Mouse (Mus musculus): ENCODE measurements around the gene Mvd. TPM values are rescaled to one million over a fixed set of nuclear protein-coding genes. Genes with fewer than 3 reads are reported as not detected.

The Mvd gene
- polyA plus RNA-seq, 1 experiment from 2014 or later, result 45.1 TPM

DNA sequence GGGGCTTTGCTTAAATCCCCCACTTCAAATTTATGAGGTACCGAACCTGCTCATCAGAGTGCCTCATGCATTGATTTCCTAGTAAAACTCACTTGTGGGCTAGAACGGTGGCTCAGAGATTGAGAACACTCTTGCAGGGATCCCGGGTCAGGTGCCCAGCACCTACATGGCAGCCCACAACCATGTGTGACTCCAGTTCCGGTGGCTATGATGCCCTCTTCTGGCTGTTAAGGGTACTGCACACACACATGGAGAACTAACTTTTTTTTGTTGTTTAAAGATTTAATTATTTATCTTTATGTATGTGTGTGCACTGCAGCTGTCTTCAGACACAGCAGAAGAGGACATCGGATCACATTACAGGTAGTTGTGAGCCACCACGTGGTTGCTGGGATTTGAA is 7.8 kb downstream of the Mvd start:
- no peak overlapping the region for H3K27ac ChIP-seq
- no peak for ATAC-seq (ENCODE audit: insufficient number of reproducible peaks, insufficient read depth, low FRiP score, low TSS enrichment)
- WGBS, result 91% methylated on average over 6 of the region's 6 CpGs
- 0 out of 2 replicates have a peak, but pooled peaks cover 3% of the 10 kb centered on the region for H3K9me3 ChIP-seq
- H3K4me3 ChIP-seq, result no peak overlapping the region
- peaks cover 59% of the 10 kb centered on the region for H3K36me3 ChIP-seq
- H3K9ac ChIP-seq, result no peak overlapping the region
- no peak overlapping the region for H3K4me2 ChIP-seq (replicated peaks)
- H3K4me1 ChIP-seq, result peaks cover 9% of the 10 kb centered on the region
- no peaks in the 10 kb centered on the region for H3K27me3 ChIP-seq

DNA sequence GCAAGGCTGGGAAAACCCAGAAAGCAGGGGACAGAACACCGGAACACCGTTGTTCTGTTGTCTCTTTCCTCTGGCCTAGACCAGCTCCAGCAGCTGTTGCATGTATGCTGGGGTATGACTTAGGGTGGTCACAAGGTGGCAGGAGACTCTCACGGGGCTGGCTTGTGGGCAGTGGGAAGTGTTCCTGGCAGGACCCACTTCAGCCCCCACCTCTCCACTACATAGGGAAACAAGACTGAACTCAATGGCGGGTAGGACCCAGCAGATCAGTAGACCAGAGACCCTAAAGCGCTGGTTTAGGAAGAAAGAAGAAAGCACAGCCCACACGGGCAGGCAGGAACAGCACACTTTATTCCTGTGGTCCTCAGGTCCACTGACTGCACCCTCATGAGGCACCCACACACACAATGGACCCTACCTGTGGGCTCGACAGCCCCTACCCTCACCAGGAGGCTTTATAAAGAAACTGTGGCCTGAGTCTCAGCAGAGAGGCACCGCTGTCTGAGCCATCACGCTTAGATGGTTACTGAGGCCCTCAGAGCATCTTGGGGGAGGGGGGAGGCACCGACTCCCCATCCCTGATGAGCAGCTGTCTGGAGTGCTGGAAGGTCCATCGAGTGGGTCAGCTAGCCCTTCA is 9.8 kb downstream of the Mvd start:
- Histone ChIP-seq H3K27ac (no peak overlapping the region), H3K4me3 (no peak overlapping the region), H3K9me3 (0 out of 2 replicates have a peak, but pooled peaks cover 3% of the 10 kb centered on the region), H3K4me2 (replicated peaks) (no peak overlapping the region), H3K9ac (no peak overlapping the region), H3K4me1 (peaks cover 9% of the 10 kb centered on the region), H3K36me3 (peaks cover 44% of the 10 kb centered on the region), H3K27me3 (no peaks in the 10 kb centered on the region)
- WGBS, result 74% methylated on average over 11 of the region's 11 CpGs
- ATAC-seq (ENCODE audit: insufficient number of reproducible peaks, insufficient read depth, low FRiP score, low TSS enrichment), result 0 out of 2 replicates have a peak, but pooled peaks have one; percentile 37

DNA sequence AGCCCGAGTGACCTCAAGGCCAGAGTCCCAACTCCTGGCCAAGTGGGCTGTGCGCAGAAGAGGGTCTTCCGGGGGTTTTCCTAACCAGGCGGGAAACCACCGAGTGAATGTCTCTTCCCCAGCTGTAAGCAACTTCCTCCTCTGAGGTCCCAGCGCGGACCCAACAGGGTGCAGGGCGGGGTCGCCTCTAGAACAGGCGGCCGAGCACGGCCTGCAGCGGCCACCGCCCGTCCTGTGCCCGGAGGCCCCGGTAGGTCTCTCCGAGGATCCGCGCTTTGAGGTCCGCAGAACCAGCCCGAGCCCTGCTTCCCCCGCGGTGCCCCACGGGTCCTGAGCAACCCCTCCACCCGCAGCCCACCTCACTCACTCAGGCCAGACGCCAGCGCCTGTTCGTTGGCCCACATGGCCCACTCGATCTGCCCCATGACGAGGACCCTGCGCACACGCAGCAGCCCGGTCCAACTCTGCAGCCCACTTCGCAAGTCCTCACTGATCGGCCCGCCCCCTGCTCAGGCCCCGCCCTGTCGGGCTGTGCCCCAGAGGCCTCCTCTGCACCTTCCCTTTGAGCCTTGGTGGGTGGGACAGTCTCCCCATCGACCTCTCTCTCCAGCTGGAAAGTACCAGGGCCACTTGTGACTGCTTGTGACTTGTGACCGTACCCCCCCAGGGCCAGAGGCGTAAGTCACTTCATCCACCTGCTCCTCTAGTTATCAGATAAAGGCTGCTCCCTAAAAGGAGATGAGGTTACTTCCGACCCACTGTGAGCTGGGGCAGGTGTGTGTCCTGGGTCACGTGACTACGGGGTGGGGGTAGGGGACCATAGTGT is 10.6 kb downstream of the Mvd start, which contains the start of gene Cyba:
Gene Cyba (minus strand): TSS at position 488 of the 826 bp plus-strand sequence.
- Histone ChIP-seq H3K4me3 (peak within 1 kb of the TSS; percentile 50), H3K4me2 (replicated peaks) (peak within 1 kb of the TSS; percentile 83), H3K27ac (no peak within 1 kb of the TSS), H3K9me3 (0 out of 2 replicates have a peak, but pooled peaks cover 3% of the 10 kb centered on the region), H3K36me3 (peaks cover 36% of the 10 kb centered on the region), H3K9ac (peak within 1 kb of the TSS; percentile 68), H3K27me3 (no peaks in the 10 kb centered on the region), H3K4me1 (peaks cover 9% of the 10 kb centered on the region)
- WGBS, result 5% methylated on average over 45 of the region's 45 CpGs
- ATAC-seq (ENCODE audit: insufficient number of reproducible peaks, insufficient read depth, low FRiP score, low TSS enrichment), result peak; percentile 61; the same call in 1 of the 2 replicates

DNA sequence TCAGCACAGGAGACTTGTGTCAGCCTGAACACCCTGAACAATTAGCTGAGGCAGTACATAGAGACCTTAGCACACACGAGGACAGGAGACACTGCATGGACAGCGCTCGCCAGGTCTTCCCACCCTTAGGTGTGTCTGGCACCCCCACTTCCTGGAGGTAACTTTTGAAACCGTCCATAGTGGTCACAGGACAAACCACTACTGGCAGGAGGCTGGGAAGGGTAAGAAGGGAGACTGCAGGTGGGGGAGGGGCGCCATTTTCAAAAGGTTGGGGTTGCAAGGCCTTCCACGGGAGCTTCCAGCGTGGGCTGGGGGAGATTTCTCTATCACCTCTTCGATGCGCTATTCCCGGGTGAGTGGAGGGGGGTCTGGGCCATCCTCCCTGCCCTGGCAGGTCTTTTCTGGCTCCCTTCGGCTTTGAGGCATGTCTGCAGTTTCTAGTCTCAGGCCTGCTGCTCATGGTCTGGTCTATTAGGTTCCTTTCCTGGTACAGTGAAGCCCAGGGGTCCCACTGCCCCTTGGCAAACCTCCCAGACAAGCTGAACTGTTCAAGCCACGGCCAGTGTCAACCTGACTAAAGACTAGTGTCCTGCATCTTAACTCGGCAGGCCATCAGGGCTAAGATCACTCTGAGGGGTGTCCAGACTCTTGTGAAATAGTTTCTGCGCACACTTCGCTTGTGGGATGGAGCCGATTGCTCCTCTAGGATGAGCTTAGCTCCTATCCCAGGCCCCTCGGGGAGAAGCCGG is 11.4 kb downstream of the Mvd start:
- Histone ChIP-seq H3K4me3 (peak overlapping the region; percentile 50), H3K4me1 (peaks cover 9% of the 10 kb centered on the region), H3K9ac (peak overlapping the region; percentile 68), H3K36me3 (peaks cover 30% of the 10 kb centered on the region), H3K27ac (no peak overlapping the region), H3K4me2 (replicated peaks) (peak overlapping the region; percentile 83), H3K9me3 (0 out of 2 replicates have a peak, but pooled peaks cover 3% of the 10 kb centered on the region), H3K27me3 (no peaks in the 10 kb centered on the region)
- 40% methylated on average over 18 of the region's 18 CpGs for WGBS
- ATAC-seq (ENCODE audit: insufficient number of reproducible peaks, insufficient read depth, low FRiP score, low TSS enrichment), result no peak

DNA sequence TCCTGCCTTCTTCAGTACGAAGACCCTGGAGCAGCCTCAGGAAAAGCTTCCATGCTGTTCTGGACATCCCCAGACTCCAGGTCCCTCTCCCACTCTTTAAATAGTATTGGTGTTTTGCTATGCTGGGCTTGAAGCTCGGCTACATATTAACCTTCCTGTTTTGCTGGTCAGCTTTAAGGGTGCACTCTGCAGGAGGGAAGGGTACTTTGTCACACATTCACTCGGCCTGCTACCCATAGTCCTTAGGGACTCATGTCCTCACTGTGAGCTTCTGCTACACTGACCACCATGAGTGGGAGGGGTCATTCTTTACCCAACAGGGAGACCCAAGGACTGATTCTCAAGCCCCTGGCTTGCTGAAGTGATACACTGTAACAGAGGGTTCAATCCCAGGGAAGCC is 12.6 kb downstream of the Mvd start:
- Histone ChIP-seq H3K9me3 (0 out of 2 replicates have a peak, but pooled peaks cover 3% of the 10 kb centered on the region), H3K9ac (no peak overlapping the region), H3K27me3 (no peaks in the 10 kb centered on the region), H3K4me2 (replicated peaks) (no peak overlapping the region), H3K4me1 (peaks cover 9% of the 10 kb centered on the region), H3K4me3 (no peak overlapping the region), H3K27ac (no peak overlapping the region), H3K36me3 (peaks cover 19% of the 10 kb centered on the region)
- 89% methylated on average over 3 of the region's 3 CpGs for WGBS
- ATAC-seq (ENCODE audit: insufficient number of reproducible peaks, insufficient read depth, low FRiP score, low TSS enrichment), result no peak

DNA sequence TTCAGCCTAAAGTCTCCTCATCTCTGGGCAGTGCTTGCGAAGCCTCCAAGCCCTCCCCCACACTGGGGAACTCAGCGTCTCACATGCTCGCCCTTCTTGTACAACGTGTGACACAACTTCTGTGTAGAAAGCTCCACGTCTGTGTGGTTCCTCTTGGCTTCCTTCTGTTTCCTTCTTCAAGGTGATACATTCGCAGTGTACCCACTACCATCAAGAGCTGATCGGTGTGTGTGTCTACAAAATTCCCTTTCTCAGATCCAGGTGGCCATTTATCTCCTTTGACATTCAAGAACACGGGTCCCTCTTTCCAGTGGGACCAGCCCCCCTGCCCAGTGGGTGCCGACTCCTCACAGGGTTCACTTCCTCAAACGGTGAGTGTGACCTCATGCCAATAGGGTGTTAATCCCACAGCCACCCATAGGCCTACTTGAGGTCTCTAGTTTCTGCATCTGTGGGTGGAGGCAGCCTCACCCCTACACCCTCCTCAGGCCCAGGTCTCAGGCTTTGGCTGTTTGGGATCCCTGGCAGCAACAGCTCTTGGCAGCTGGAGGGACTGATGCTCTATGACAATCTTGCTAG is 13.1 kb downstream of the Mvd start:
- peaks cover 14% of the 10 kb centered on the region; the same call in 1 of the 2 replicates for H3K36me3 ChIP-seq
- no peak overlapping the region for H3K4me2 ChIP-seq (replicated peaks)
- no peaks in the 10 kb centered on the region for H3K9me3 ChIP-seq
- H3K27ac ChIP-seq, result no peak overlapping the region
- no peaks in the 10 kb centered on the region for H3K27me3 ChIP-seq
- 83% methylated on average over 10 of the region's 10 CpGs for WGBS
- no peak for ATAC-seq (ENCODE audit: insufficient number of reproducible peaks, insufficient read depth, low FRiP score, low TSS enrichment)
- peaks cover 9% of the 10 kb centered on the region for H3K4me1 ChIP-seq
- H3K9ac ChIP-seq, result no peak overlapping the region
- H3K4me3 ChIP-seq, result no peak overlapping the region

DNA sequence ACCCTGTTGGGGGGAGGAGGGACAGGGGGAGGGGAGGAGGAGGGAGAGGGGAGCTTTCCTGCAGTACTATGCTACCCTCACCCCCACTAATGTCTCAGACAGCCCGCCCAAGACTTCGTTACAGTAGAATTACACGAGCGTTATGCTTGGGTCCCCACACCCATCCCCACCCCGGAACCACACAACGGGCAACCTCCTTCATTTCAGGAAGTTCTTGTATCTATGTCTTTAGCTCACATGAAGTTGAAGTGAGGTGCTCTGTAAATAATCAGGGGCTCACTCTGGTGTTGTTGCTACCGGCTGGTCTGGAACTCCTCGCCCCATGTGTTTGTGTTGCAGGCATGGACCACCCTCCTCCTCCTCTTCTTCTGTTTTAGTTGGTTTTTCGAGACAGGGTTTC is 15.1 kb downstream of the Mvd start:
- Histone ChIP-seq H3K4me1 (peaks cover 9% of the 10 kb centered on the region), H3K4me2 (replicated peaks) (no peak overlapping the region), H3K4me3 (no peak overlapping the region), H3K27ac (no peak overlapping the region), H3K9ac (no peak overlapping the region), H3K27me3 (no peaks in the 10 kb centered on the region), H3K36me3 (no peaks in the 10 kb centered on the region), H3K9me3 (no peaks in the 10 kb centered on the region)
- ATAC-seq (ENCODE audit: insufficient number of reproducible peaks, insufficient read depth, low FRiP score, low TSS enrichment), result no peak
- 87% methylated on average over 9 of the region's 9 CpGs for WGBS

DNA sequence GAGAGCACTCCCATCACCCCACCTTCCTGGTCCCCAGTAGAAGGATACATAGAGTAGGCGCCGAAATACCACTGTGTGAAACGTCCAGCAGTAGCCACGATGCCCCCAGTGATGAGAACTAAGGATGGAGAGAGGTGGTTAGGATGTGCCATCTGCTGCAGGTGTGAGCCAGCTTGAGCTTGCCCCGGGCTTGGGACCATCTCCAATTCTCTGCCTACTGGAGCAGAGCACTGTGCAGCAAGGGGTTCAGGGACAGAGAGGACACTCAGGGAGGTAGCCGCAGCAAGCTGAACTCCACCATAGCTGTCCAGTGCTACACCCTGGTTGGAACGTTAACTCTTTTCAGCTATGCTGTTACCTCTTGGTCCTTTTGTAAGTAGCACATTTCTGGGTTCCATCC is 15.6 kb downstream of the Mvd start:
- no peak overlapping the region for H3K9ac ChIP-seq

DNA sequence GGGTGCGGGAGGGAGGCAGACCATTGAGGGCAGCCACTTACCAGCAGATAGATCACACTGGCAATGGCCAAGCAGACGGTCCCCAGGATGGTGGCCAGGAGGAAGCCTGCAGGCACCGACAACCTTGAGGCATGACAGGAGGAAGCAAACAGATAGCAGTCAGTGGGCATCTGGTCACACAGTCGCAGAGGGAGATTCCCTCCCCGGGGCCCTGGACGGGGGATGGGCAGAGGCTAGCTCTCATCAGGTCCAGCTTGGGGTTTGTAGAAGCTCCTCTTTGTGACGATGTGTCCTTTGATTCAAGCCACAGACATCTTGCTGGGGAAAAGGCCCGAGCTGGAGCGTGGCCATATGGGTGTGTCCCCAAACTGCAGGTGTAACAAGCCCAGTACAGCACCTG is 17.1 kb downstream of the Mvd start:
- H3K9ac ChIP-seq, result no peak overlapping the region
- H3K36me3 ChIP-seq, result no peaks in the 10 kb centered on the region
- no peak for ATAC-seq (ENCODE audit: insufficient number of reproducible peaks, insufficient read depth, low FRiP score, low TSS enrichment)
- H3K4me3 ChIP-seq, result no peak overlapping the region
- H3K4me1 ChIP-seq, result no peaks in the 10 kb centered on the region; the same call in 1 of the 2 replicates
- 73% methylated on average over 9 of the region's 9 CpGs for WGBS
- H3K27ac ChIP-seq, result no peak overlapping the region
- no peak overlapping the region for H3K4me2 ChIP-seq (replicated peaks)
- no peaks in the 10 kb centered on the region for H3K27me3 ChIP-seq
- H3K9me3 ChIP-seq, result no peaks in the 10 kb centered on the region

More for the DNA sequence above, 15.6 kb downstream of the Mvd start:
- Histone ChIP-seq H3K4me3 (no peak overlapping the region), H3K27me3 (no peaks in the 10 kb centered on the region), H3K9me3 (no peaks in the 10 kb centered on the region), H3K4me2 (replicated peaks) (no peak overlapping the region), H3K27ac (no peak overlapping the region), H3K4me1 (peaks cover 9% of the 10 kb centered on the region), H3K36me3 (no peaks in the 10 kb centered on the region)
- ATAC-seq (ENCODE audit: insufficient number of reproducible peaks, insufficient read depth, low FRiP score, low TSS enrichment), result no peak
- WGBS, result 92% methylated on average over 7 of the region's 7 CpGs

DNA sequence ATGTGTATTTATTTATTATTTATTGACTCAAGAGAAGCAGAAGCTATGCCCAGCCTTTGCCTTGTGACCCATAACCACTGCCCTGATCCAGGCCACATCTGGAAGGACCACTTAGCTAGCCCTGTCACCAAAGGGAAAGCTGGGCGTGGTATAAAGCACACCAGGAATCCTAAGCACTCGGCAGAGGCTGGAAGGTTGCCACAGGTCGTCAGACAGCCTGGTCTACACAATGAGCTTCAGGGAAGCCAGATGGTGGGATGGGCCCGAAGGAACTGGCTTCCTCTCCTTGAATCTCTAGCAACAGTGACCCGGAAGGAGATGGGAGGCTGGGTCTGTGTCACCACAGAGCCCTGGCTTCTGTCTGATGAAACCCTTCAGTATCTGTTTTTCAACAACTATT is 19.6 kb downstream of the Mvd start:
- no peaks in the 10 kb centered on the region for H3K9me3 ChIP-seq
- H3K4me2 ChIP-seq (replicated peaks), result no peak overlapping the region
- no peaks in the 10 kb centered on the region for H3K27me3 ChIP-seq
- H3K36me3 ChIP-seq, result peaks cover 5% of the 10 kb centered on the region; the same call in 1 of the 2 replicates
- H3K9ac ChIP-seq, result no peak overlapping the region
- WGBS, result 54% methylated on average over 5 of the region's 5 CpGs
- no peak overlapping the region for H3K27ac ChIP-seq
- no peaks in the 10 kb centered on the region; the same call in 1 of the 2 replicates for H3K4me1 ChIP-seq
- no peak overlapping the region for H3K4me3 ChIP-seq
- ATAC-seq (ENCODE audit: insufficient number of reproducible peaks, insufficient read depth, low FRiP score, low TSS enrichment), result no peak

DNA sequence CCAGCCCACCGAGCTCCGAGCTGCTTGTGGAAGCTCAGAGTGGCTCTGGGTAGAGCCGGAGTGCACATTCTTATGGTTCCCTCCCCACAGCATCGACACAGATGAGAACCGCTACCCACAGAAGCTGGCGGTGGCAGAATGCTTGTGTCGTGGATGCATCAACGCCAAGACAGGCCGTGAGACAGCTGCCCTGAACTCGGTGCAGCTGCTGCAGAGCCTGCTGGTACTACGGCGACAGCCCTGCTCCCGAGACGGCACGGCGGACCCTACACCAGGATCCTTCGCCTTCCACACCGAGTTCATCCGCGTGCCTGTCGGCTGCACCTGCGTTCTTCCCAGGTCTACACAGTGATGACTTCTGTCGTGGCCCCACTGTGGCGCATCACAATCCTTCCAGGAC is 20.0 kb downstream of the Mvd start:
- Histone ChIP-seq H3K4me3 (no peak overlapping the region), H3K4me2 (replicated peaks) (no peak overlapping the region), H3K36me3 (peaks cover 10% of the 10 kb centered on the region; the same call in 1 of the 2 replicates), H3K27me3 (no peaks in the 10 kb centered on the region), H3K4me1 (no peaks in the 10 kb centered on the region; the same call in 1 of the 2 replicates), H3K9me3 (no peaks in the 10 kb centered on the region), H3K27ac (no peak overlapping the region), H3K9ac (no peak overlapping the region)
- no peak for ATAC-seq (ENCODE audit: insufficient number of reproducible peaks, insufficient read depth, low FRiP score, low TSS enrichment)
- WGBS, result 87% methylated on average over 24 of the region's 24 CpGs
